Mouse (Mus musculus) c-Kit-positive CD71-negative TER-119-negative erythroid progenitor cells, embryonic 14.5 days (primary cell): Measurements from ENCODE around the gene Dcun1d1.

Experiments used
- DNase-seq: peaks from one replicate; pipeline ENCODE4 v3.0.0-alpha.2; 2013; ENCODE audit warnings: low read depth

Gene Dcun1d1

GRCm38 (mm10) chr3:35929831-35930230, 7.4 kb downstream of the Dcun1d1 start:
- DNase-seq, result no peak

- no peak for DNase-seq
Measured at GRCm38 (mm10) chr3:35929406-35929805, 7.8 kb downstream of the Dcun1d1 start.

- DNase-seq, result no peak
Measured at GRCm38 (mm10) chr3:35925852-35926251, 11.4 kb downstream of the Dcun1d1 start.

GRCm38 (mm10) chr3:35924007-35924406, 13.2 kb downstream of the Dcun1d1 start:
- no peak for DNase-seq

- DNase-seq, result no peak
Measured at GRCm38 (mm10) chr3:35923495-35923894, 13.8 kb downstream of the Dcun1d1 start.

GRCm38 (mm10) chr3:35922522-35922921, 14.7 kb downstream of the Dcun1d1 start:
- no peak for DNase-seq

- no peak for DNase-seq
Measured at GRCm38 (mm10) chr3:35918229-35918628, 19.0 kb downstream of the Dcun1d1 start.

GRCm38 (mm10) chr3:35908982-35909680, 28.1 kb downstream of the Dcun1d1 start:
- DNase-seq, result no peak

- no peak for DNase-seq
Measured at GRCm38 (mm10) chr3:35900555-35901204, 36.6 kb downstream of the Dcun1d1 start.

GRCm38 (mm10) chr3:35899109-35899508, 38.1 kb downstream of the Dcun1d1 start:
- no peak for DNase-seq

GRCm38 (mm10) chr3:35897900-35898299, 39.3 kb downstream of the Dcun1d1 start:
- no peak for DNase-seq

- DNase-seq, result no peak
Measured at GRCm38 (mm10) chr3:35893156-35893555, 44.1 kb downstream of the Dcun1d1 start.

- DNase-seq, result no peak
Measured at GRCm38 (mm10) chr3:35891123-35891522, 46.1 kb downstream of the Dcun1d1 start.

- DNase-seq, result no peak
Measured at GRCm38 (mm10) chr3:35889531-35889930, 47.7 kb downstream of the Dcun1d1 start.

GRCm38 (mm10) chr3:35883267-35883666, 54.0 kb downstream of the Dcun1d1 start:
- no peak for DNase-seq

- no peak for DNase-seq
Measured at GRCm38 (mm10) chr3:35849326-35849725, 87.9 kb downstream of the Dcun1d1 start.
